Mouse (Mus musculus) G1E (cell line): ENCODE results near the gene Adcy9. TPM values are rescaled to one million over a fixed set of nuclear protein-coding genes. Genes with fewer than 3 reads are reported as not detected.
"Not testable (repeated sequence)": the region's sequence is repeated elsewhere in the genome, so short reads cannot be mapped to it uniquely, and the experiment has no call there.

Experiments used
- ATAC-seq: 2 replicates; pipeline ENCODE4 v1.8.0; 2016; ENCODE audit warnings: mild to moderate bottlenecking; ENCODE audit not compliant: insufficient number of reproducible peaks, poor library complexity, low FRiP score, severe bottlenecking; ENCODE audit errors: extremely low read depth
- DNase-seq: peaks from one replicate; pipeline ENCODE4 v3.0.0; 2012; ENCODE audit warnings: low spot score
- H3K27me3 ChIP-seq: 2 replicates; pipeline ENCODE4 v1.6.1; 2012; ENCODE audit warnings: mild to moderate bottlenecking, low read length, inconsistent platforms; ENCODE audit not compliant: insufficient read depth
- H3K36me3 ChIP-seq: replicated peaks from 2 replicates; pipeline ENCODE3; 2012; ENCODE audit warnings: mild to moderate bottlenecking, inconsistent platforms
- H3K4me1 ChIP-seq: 2 replicates; pipeline ENCODE4 v1.6.1; 2012; ENCODE audit warnings: low read depth, low read length, inconsistent platforms, mixed read lengths; ENCODE audit not compliant: insufficient read depth
- H3K4me3 ChIP-seq: 2 replicates; pipeline ENCODE4 v1.5.1; 2012; ENCODE audit warnings: low read depth, mild to moderate bottlenecking, inconsistent platforms, low read length, moderate library complexity, mixed read lengths
- H3K9me3 ChIP-seq: replicated peaks from 2 replicates; pipeline ENCODE4 v1.6.1; 2012; ENCODE audit warnings: inconsistent platforms
- CTCF ChIP-seq: IDR thresholded peaks from 2 replicates; pipeline ENCODE4 v1.5.1; 2012; ENCODE audit warnings: low read depth, low read length, inconsistent platforms, mixed read lengths
- GATA1 ChIP-seq: IDR thresholded peaks from 2 replicates; pipeline ENCODE4 v1.6.1; 2012; ENCODE audit warnings: borderline replicate concordance, low read length, inconsistent platforms, mixed read lengths
- GATA2 ChIP-seq: IDR thresholded peaks from 2 replicates; pipeline ENCODE4 v1.6.1; 2012; ENCODE audit warnings: low read depth, low read length, inconsistent platforms, borderline replicate concordance
- POLR2AphosphoS5 ChIP-seq: IDR thresholded peaks from 2 replicates; pipeline ENCODE4 v1.6.1; 2012; ENCODE audit warnings: low read depth, low read length, inconsistent platforms; ENCODE audit not compliant: insufficient replicate concordance
- TAL1 ChIP-seq: conservative IDR thresholded peaks from 2 replicates; pipeline ENCODE4 v1.6.1; 2012; ENCODE audit warnings: low read depth, low read length, inconsistent platforms, mixed read lengths
- polyA plus RNA-seq: library from polyadenylated mRNA; stranded (reverse); fragments of >175 nt; gene quantifications from 2 replicates; pipeline ENCODE4 v1.2.3, GENCODE M21; 2012
- total RNA-seq, 2 experiments: library from RNA; stranded (forward) in 1 of 2; stranded (reverse) in 1 of 2; fragments of 200-1000 nt in 1 of 2; fragments of >200 nt in 1 of 2; fragmentation: Nextera tagmentation in 1 of 2; gene quantifications; 2 replicates each; pipeline ENCODE4 v1.2.3; 2014 to 2017

The Adcy9 gene
- total and polyA plus RNA-seq, 3 experiments: 0.47 to 2.1 (median 0.83) TPM

GRCm38 (mm10) chr16:4265351-4265750, 154.9 kb downstream of the Adcy9 start:
- Histone ChIP-seq H3K9me3 (no peaks in the 10 kb centered on the region), H3K27me3 (peaks cover 16% of the 10 kb centered on the region), H3K4me3 (no peak overlapping the region), H3K4me1 (0 out of 2 replicates have a peak, but pooled peaks cover 3% of the 10 kb centered on the region), H3K36me3 (no peaks in the 10 kb centered on the region)
- no peak for DNase-seq
- ATAC-seq: no peak
- TF ChIP-seq GATA2 (no peak), GATA1 (no peak), POLR2AphosphoS5 (no peak), TAL1 (no peak), CTCF (no peak)

- Histone ChIP-seq H3K4me1 (0 out of 2 replicates have a peak, but pooled peaks cover 3% of the 10 kb centered on the region), H3K4me3 (no peak overlapping the region), H3K27me3 (peaks cover 17% of the 10 kb centered on the region), H3K9me3 (no peaks in the 10 kb centered on the region), H3K36me3 (no peaks in the 10 kb centered on the region)
- ATAC-seq: no peak
- no peak for DNase-seq
- TF ChIP-seq GATA1 (no peak), TAL1 (no peak), CTCF (no peak), POLR2AphosphoS5 (no peak), GATA2 (no peak)
These were observed 156.8 kb downstream of the Adcy9 start for GRCm38 (mm10) chr16:4263486-4263885.

- Histone ChIP-seq H3K4me1 (no peaks in the 10 kb centered on the region), H3K4me3 (no peak overlapping the region), H3K36me3 (no peaks in the 10 kb centered on the region), H3K9me3 (no peaks in the 10 kb centered on the region), H3K27me3 (peaks cover 9% of the 10 kb centered on the region; the same call in 1 of the 2 replicates)
- no peak for DNase-seq
- TF ChIP-seq TAL1: no peak
- TF ChIP-seq GATA2: no peak
- TF ChIP-seq CTCF: no peak
- no peak for TF ChIP-seq GATA1
- TF ChIP-seq POLR2AphosphoS5: no peak
- ATAC-seq: no peak
These were observed 162.8 kb downstream of the Adcy9 start for GRCm38 (mm10) chr16:4257546-4257945.

GRCm38 (mm10) chr16:4248791-4249190, 171.5 kb downstream of the Adcy9 start:
- TF ChIP-seq POLR2AphosphoS5: no peak
- H3K27me3 ChIP-seq: peaks cover 20% of the 10 kb centered on the region
- no peak for DNase-seq
- H3K4me3 ChIP-seq: no peak overlapping the region
- peaks cover 6% of the 10 kb centered on the region for H3K9me3 ChIP-seq
- no peaks in the 10 kb centered on the region for H3K36me3 ChIP-seq
- no peak for ATAC-seq
- H3K4me1 ChIP-seq: no peaks in the 10 kb centered on the region

- not testable (repeated sequence) for H3K4me1 ChIP-seq, ATAC-seq, H3K4me3 ChIP-seq, H3K36me3 ChIP-seq, DNase-seq, H3K9me3 ChIP-seq
- peaks cover 15% of the 10 kb centered on the region for H3K27me3 ChIP-seq
These were observed 175.1 kb downstream of the Adcy9 start for GRCm38 (mm10) chr16:4245241-4245640.

Other genes with a start within 250 kb of the Adcy9 start
- 87.1 and 92.8 TPM in 2 replicates for gene Crebbp, start 206.5 kb downstream of the Adcy9 start, total RNA-seq (2014; fragmentation: Nextera tagmentation)
- gene Crebbp, start 206.5 kb downstream of the Adcy9 start, total RNA-seq (2017): 8.6 and 9.6 TPM in 2 replicates
- gene Crebbp, start 206.5 kb downstream of the Adcy9 start, polyA plus RNA-seq: 9.1 and 13.9 TPM in 2 replicates
- gene Srl, start 121.3 kb upstream of the Adcy9 start, total RNA-seq (2014; fragmentation: Nextera tagmentation): 5.9 and 8.6 TPM in 2 replicates
- gene Srl, start 121.3 kb upstream of the Adcy9 start, total RNA-seq (2017): 5.3 and 8.5 TPM in 2 replicates
- gene Srl, start 121.3 kb upstream of the Adcy9 start, polyA plus RNA-seq: 2.3 and 3.5 TPM in 2 replicates
- 46.3 and 69.0 TPM in 2 replicates for gene Tfap4, start 139.4 kb upstream of the Adcy9 start, total RNA-seq (2014; fragmentation: Nextera tagmentation)
- gene Tfap4, start 139.4 kb upstream of the Adcy9 start, total RNA-seq (2017): 23.2 and 26.0 TPM in 2 replicates
- 81.1 and 87.0 TPM in 2 replicates for gene Tfap4, start 139.4 kb upstream of the Adcy9 start, polyA plus RNA-seq
- gene Glis2, start 174.2 kb upstream of the Adcy9 start, total RNA-seq (2014; fragmentation: Nextera tagmentation): 2.6 and 2.8 TPM in 2 replicates
- 1.0 and 1.2 TPM in 2 replicates for gene Glis2, start 174.2 kb upstream of the Adcy9 start, total RNA-seq (2017)
- 2.6 and 3.0 TPM in 2 replicates for gene Glis2, start 174.2 kb upstream of the Adcy9 start, polyA plus RNA-seq
- 65.3 and 70.0 TPM in 2 replicates for gene Pam16, start 204.5 kb upstream of the Adcy9 start, total RNA-seq (2014; fragmentation: Nextera tagmentation)
- gene Pam16, start 204.5 kb upstream of the Adcy9 start, total RNA-seq (2017): 41.7 and 48.3 TPM in 2 replicates
- 35.3 and 51.6 TPM in 2 replicates for gene Pam16, start 204.5 kb upstream of the Adcy9 start, polyA plus RNA-seq
- 0.30 TPM in 1 of 2 replicates, not detected in the other for gene Vasn, start 219.4 kb upstream of the Adcy9 start, total RNA-seq (2014; fragmentation: Nextera tagmentation)
- 0.05 and 0.12 TPM in 2 replicates for gene Vasn, start 219.4 kb upstream of the Adcy9 start, total RNA-seq (2017)
- gene Vasn, start 219.4 kb upstream of the Adcy9 start, polyA plus RNA-seq: 0.03 and 0.04 TPM in 2 replicates
- 53.1 and 56.1 TPM in 2 replicates for gene Dnaja3, start 219.5 kb upstream of the Adcy9 start, total RNA-seq (2014; fragmentation: Nextera tagmentation)
- gene Dnaja3, start 219.5 kb upstream of the Adcy9 start, total RNA-seq (2017): 63.5 and 73.2 TPM in 2 replicates
- 23.9 and 33.1 TPM in 2 replicates for gene Dnaja3, start 219.5 kb upstream of the Adcy9 start, polyA plus RNA-seq